Mouse (Mus musculus): Measurements from ENCODE around the gene Ccdc58. TPM values are rescaled to one million over a fixed set of nuclear protein-coding genes. Genes with fewer than 3 reads are reported as not detected.

Gene Ccdc58
- polyA plus RNA-seq, 1 experiment from 2014 or later, result 88.3 TPM

Other genes with a start within 250 kb of the Ccdc58 start
- 0.50 and 0.87 TPM in 2 replicates for gene Parp14, start 200.1 kb upstream of the Ccdc58 start, polyA plus RNA-seq (2016; fragmentation: Nextera tagmentation; extraction: Ambion mirVana)
- gene Parp9, start 133.2 kb upstream of the Ccdc58 start, polyA plus RNA-seq (2016; fragmentation: Nextera tagmentation; extraction: Ambion mirVana), result 3.2 and 4.1 TPM in 2 replicates
- 2.2 and 3.0 TPM in 2 replicates for gene Dtx3l, start 132.5 kb upstream of the Ccdc58 start, polyA plus RNA-seq (2016; fragmentation: Nextera tagmentation; extraction: Ambion mirVana)
- gene Kpna1, start 92.9 kb upstream of the Ccdc58 start, polyA plus RNA-seq (2016; fragmentation: Nextera tagmentation; extraction: Ambion mirVana), result 53.6 and 55.5 TPM in 2 replicates
- gene Wdr5b, start 30.5 kb upstream of the Ccdc58 start, polyA plus RNA-seq (2016; fragmentation: Nextera tagmentation; extraction: Ambion mirVana), result 14.1 and 14.2 TPM in 2 replicates
- gene Fam162a, start 91 bp upstream of the Ccdc58 start, polyA plus RNA-seq (2016; fragmentation: Nextera tagmentation; extraction: Ambion mirVana), result 311 and 320 TPM in 2 replicates
- gene Csta1, start 59.6 kb downstream of the Ccdc58 start, polyA plus RNA-seq (2016; fragmentation: Nextera tagmentation; extraction: Ambion mirVana), result 0.10 TPM in 1 of 2 replicates, not detected in the other
- gene Stfa2l1, start 85.1 kb downstream of the Ccdc58 start, polyA plus RNA-seq (2016; fragmentation: Nextera tagmentation; extraction: Ambion mirVana), result 1.9 TPM in 1 of 2 replicates, not detected in the other
- gene Gm5483, start 112.5 kb downstream of the Ccdc58 start, polyA plus RNA-seq (2016; fragmentation: Nextera tagmentation; extraction: Ambion mirVana), result 2.9 TPM in 1 of 2 replicates, not detected in the other
- not detected in 2 replicates for gene Gm5416, start 138.7 kb downstream of the Ccdc58 start, polyA plus RNA-seq (2016; fragmentation: Nextera tagmentation; extraction: Ambion mirVana)
- 0.99 TPM in 1 of 2 replicates, not detected in the other for gene 2010005H15Rik, start 149.8 kb downstream of the Ccdc58 start, polyA plus RNA-seq (2016; fragmentation: Nextera tagmentation; extraction: Ambion mirVana)
- gene Stfa1, start 205.3 kb downstream of the Ccdc58 start, polyA plus RNA-seq (2016; fragmentation: Nextera tagmentation; extraction: Ambion mirVana), result 5.2 and 5.5 TPM in 2 replicates

All from embryonic facial prominence, embryonic 12.5 days (tissue).